Mouse (Mus musculus): Measurements from ENCODE around the gene Xylt1.
A peak's percentile ranks its signal among the peaks of the same experiment; 100 is the strongest.

The Xylt1 gene

GRCm38 (mm10) chr7:117698551-117699114 lies 317.9 kb downstream of the Xylt1 start:
- DNase-seq (ENCODE audit: low spot score): no peak

GRCm38 (mm10) chr7:117699343-117699985 lies 318.7 kb downstream of the Xylt1 start:
- peak; percentile 22 for DNase-seq (ENCODE audit: low spot score)

DNA sequence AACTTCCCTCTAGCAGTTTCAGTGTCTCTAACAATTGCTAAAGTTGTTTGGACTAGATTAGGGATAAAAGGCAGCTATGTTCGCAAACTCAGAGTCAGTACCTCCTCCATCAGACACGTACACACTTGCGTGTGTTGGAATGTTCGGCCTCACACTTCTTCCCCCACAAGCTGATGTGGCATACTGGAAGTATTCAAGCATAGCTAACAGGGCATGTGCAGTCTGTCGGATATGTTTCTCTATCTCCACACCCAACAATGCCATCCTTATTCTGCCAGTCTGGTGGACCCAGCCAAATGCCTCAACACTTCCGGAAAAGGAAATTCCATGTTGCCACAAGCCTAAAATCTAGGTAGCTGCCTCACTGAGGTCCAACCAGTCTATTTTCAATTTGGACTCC lies 319.3 kb downstream of the Xylt1 start:
- no peak for DNase-seq (ENCODE audit: low spot score)

DNA sequence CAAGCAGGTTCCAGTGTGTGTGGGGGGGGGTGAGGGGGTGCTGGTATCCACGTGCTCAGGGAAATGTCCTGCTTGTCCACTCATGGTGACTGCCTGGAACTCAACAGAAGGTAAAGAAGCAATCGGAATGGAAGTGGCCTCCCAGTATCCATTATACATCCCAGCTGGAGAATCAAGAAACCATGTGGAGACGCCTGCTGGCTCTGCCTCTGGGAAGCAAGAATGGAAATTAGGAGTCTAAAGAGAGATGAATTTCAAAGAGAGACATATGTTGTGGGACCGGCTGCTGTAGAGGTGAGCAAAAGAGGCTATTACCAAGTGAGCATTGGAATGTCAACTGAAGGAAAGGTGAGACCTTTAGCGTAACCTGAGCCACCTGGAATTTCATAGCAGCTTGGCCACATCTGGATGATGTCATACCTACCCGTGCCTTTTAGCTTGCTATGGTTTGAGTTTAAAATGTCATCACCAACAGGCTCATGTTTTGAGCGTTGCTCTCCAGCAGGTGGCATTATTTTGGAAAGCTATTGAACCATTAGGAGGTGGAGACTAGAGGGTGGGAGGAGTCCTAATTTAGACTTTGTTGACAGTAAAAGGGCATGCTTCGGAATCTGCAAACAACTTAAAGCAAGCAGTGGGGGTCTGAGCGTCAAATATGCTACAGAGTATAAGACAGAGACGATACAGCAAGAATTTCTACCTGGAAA lies 329.3 kb downstream of the Xylt1 start:
- peak; percentile 18 for DNase-seq (ENCODE audit: low spot score)

DNA sequence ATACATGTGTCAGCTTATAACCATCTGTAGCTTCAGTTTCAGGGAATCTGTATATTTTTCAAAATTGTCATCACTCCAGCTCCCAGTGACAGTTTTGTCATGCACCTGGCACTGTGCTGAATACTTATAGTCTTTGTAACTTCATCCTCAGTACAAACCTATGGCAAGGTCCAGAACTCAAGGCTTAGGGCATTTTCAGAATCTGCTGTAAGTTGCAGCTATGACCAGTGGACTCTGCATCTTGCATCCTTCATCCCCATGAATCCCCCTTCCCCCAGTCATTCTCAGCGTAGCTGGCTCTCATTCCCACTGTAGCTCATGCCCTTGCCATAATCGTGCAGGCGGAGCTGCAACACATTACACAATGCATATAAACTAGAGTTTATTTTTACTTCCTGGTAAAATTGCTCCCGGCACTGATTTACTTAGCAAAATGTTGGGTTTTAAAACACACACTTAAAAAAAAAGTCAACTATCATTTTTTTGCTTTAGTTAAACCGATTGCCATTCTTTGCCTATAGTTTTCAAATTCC lies 336.2 kb downstream of the Xylt1 start:
- no peak for DNase-seq (ENCODE audit: low spot score)

- DNase-seq (ENCODE audit: low spot score): no peak
Observed at GRCm38 (mm10) chr7:117720426-117720825, 339.6 kb downstream of the Xylt1 start.

All from embryo, embryonic 10.5 days (tissue).